Mouse (Mus musculus) cortical plate, adult 2 months (tissue): ENCODE measurements around the gene Upk2.

Experiments
- CTCF ChIP-seq: fragments of 200-500 bp; IDR thresholded peaks from 2 replicates; pipeline ENCODE4 v1.5.1; 2011; ENCODE audit warnings: mild to moderate bottlenecking, control low read depth, low read length; ENCODE audit not compliant: insufficient read depth; ENCODE audit errors: extremely low read depth
- POLR2A ChIP-seq: fragments of 200-500 bp; IDR thresholded peaks from 2 replicates; pipeline ENCODE4 v1.6.1; 2011; ENCODE audit warnings: mild to moderate bottlenecking, low read length, control low read depth; ENCODE audit not compliant: insufficient read depth; ENCODE audit errors: extremely low read depth

DNA sequence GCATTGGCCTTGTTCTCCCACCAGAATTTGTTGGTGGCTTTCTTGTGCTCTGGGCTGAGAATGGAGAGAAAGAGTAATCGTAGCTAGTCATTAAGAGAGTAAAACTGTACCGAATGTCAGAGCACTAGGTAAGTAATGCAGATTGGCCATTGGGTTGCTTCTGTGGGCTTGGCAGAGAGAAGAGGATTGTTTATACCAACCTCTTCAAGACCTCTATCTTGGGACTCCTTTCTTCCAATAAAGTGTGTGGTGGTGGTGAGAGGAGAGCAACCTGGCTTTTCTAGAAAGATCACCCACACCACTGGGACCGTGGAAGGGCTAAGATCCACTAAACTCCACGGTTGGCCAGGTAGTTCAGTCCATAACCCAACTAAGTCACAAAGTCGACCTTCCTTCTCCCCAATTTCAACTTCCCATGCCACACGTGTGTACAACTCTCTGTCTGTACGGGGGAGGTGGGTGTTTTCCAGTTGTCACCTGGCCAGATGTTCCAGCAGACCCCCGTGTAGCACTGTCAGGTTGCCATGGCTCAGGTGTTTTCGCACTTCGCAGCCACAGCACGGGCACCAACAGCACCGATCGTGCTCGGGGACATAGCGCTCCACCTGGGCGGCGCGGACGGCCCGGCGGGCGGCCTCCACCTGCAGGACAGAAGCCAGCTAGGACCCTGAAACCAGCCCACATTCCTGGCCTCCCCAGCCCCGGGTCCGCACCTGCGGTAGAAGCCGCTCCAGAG, 37.5 kb downstream of the Upk2 start:
- TF ChIP-seq CTCF: no peak
- TF ChIP-seq POLR2A: no peak
